Mouse (Mus musculus): ENCODE data around the gene Itpr2.

- TF ChIP-seq CTCF (IDR thresholded peaks at IDR 0.05; ENCODE audit: low read depth) (no peak), EP300 (IDR thresholded peaks at IDR 0.05; ENCODE audit: low read depth) (no peak)
Measured at GRCm38 (mm10) chr6:146436916-146437496, 65.0 kb downstream of the Itpr2 start.
